8 mouse cellular contexts compared by ENCODE assay signal in the genomic region with DNA sequence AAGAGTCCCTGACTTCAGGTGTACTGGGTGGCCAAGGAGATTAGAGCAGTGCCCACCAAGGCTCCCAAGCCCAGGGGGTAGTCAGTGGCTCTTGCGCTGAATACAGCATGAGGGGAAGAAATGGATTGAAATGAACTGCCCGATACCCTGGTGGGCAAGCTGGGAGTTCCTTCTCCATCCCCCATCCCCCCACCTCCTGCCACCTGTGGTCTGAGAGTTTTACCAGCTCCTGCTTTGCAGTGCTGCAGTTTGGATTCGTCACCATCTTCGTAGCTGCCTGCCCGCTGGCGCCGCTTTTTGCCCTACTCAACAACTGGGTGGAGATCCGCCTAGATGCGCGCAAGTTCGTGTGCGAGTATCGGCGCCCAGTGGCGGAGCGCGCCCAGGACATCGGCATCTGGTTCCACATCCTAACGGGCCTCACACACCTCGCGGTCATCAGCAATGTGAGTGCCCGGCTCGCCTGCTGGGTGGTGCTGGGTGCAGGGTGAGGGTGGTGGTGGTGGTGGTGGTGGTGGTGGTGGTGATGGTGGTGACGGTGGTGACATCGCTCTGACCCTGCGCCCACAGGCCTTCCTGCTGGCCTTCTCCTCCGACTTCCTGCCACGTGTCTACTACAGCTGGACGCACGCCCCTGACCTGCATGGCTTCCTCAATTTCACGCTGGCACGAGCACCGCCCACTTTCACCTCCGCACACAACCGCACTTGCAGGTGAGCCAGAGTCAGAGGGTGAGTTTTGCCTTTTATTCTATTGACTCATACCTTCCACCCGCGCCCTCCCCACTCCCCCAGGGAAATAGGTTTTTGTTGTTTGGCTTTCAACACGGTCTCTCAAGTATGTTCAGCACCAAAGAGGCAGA. TPM values are rescaled to one million over a fixed set of nuclear protein-coding genes. Genes with fewer than 3 reads are reported as not detected.
DNase-seq lines count a peak whose midpoint lies in the region; ATAC-seq lines count a peak whose summit lies in the region.

No protein-coding gene starts in this region.

- H3K9ac ChIP-seq in hindbrain, embryonic 16.5 days (ENCODE audit: low read depth, low read length): 0 out of 2 replicates have a peak overlapping the region, but pooled peaks have one; percentile 14

- ATAC-seq in hindbrain, embryonic 16.5 days: peak; percentile 24; the same call in 1 of the 2 replicates

- peak overlapping the region; percentile 23 for H3K4me3 ChIP-seq in hindbrain, embryonic 16.5 days (ENCODE audit: low read length)

- H3K27ac ChIP-seq in hindbrain, embryonic 16.5 days (ENCODE audit: low read depth, low read length): no peak overlapping the region

- no peaks in the 10 kb centered on the region for H3K27me3 ChIP-seq in hindbrain, embryonic 16.5 days (replicated peaks; ENCODE audit: control insufficient read depth, insufficient read depth, low read length)

- H3K36me3 ChIP-seq in hindbrain, embryonic 16.5 days (ENCODE audit: control insufficient read depth, insufficient read depth, low read length): peaks cover under 1% of the 10 kb centered on the region

- 19% methylated on average over 38 of the region's 38 CpGs for WGBS in hindbrain, embryonic 16.5 days

- H3K9me3 ChIP-seq in hindbrain, embryonic 16.5 days (ENCODE audit: control insufficient read depth, low read length): no peaks in the 10 kb centered on the region

- peak overlapping the region; percentile 53 for H3K4me2 ChIP-seq in hindbrain, embryonic 16.5 days (ENCODE audit: low read length)

- H3K4me1 ChIP-seq in hindbrain, embryonic 16.5 days (ENCODE audit: control insufficient read depth, insufficient read depth, low read depth, low read length): no peaks in the 10 kb centered on the region

- peak; percentile 6 for DNase-seq in right cerebral cortex, postnatal 4 days
- no peak for DNase-seq in right cerebral cortex, postnatal 25 days
- peak; percentile 49 for DNase-seq in embryo, embryonic 10 days (ENCODE audit: low spot score)
- peak; percentile 35 for DNase-seq in lung, postnatal 10 days
- DNase-seq in spleen, adult 18-20 months: peak; percentile 42 to 48
- no peak for DNase-seq in cerebellum, adult 11-12 months
- no peak for DNase-seq in ovary, postnatal 36 days (ENCODE audit: low spot score)

RNA-seq across cellular contexts. Expression of a gene that starts 27.7 kb away (rescaled TPM):
- polyA plus RNA-seq in hindbrain, embryonic 16.5 days (2015; fragmentation: Nextera tagmentation; extraction: Ambion mirVana): 1.1 and 1.7 TPM in 2 replicates

RNA-seq across cellular contexts. Expression of a gene that starts 58.1 kb away (rescaled TPM):
- 5.2 and 6.4 TPM in 2 replicates for polyA plus RNA-seq in hindbrain, embryonic 16.5 days (2015; fragmentation: Nextera tagmentation; extraction: Ambion mirVana)

RNA-seq across cellular contexts. Expression of a gene that starts 58.8 kb away (rescaled TPM):
- polyA plus RNA-seq in hindbrain, embryonic 16.5 days (2015; fragmentation: Nextera tagmentation; extraction: Ambion mirVana): 47.9 and 56.0 TPM in 2 replicates

Comparison
In these comparisons a context has a peak if more than half of its experiments do, and no peak if none do; other contexts are left out.
1. DNase-seq: peak in right cerebral cortex, postnatal 4 days (single experiment), embryo, embryonic 10 days (single experiment), lung, postnatal 10 days (single experiment) and spleen, adult 18-20 months (2 of 2); none in right cerebral cortex, postnatal 25 days (single experiment), cerebellum, adult 11-12 months (single experiment) and ovary, postnatal 36 days (single experiment).